Mouse (Mus musculus): ENCODE measurements at regions not wholly inside any gene's neighbourhood (a gene's known extent, or its start where the extent isn't known, plus 50 kb on each side); places are given as distances from the start of the nearest gene placed in this dataset.

DNA sequence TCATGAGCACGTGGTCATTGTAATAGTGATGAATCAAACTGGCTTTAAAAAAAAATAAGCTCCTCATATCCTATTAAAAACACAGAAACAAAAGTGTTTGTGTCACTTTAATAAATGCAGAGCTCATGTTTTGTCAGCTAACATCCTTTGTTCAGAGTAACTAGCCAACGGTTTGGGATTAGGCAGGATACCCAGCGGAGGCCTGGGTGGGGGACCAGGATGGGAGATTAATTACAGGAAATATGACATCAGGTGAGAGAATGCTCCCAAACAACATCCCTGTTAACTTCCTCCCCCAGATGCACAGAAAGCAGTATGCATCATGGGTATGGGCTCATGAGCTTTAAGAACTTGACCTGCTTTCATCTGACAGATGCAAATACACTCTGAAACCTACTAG lies 109.1 kb downstream of the H2al2a start:
- TF ChIP-seq CTCF (IDR thresholded peaks at IDR 0.05) (no peak), POLR2A (IDR thresholded peaks at IDR 0.05; ENCODE audit: insufficient read depth, low read depth, low read length) (no peak)
